Mouse (Mus musculus): ENCODE results near the gene Bcr. TPM values are rescaled to one million over a fixed set of nuclear protein-coding genes. Genes with fewer than 3 reads are reported as not detected.
A peak's percentile ranks its signal among the peaks of the same experiment; 100 is the strongest.

The Bcr gene
- total and polyA plus RNA-seq, 3 experiments = 7.3 to 10.0 (median 9.9) TPM

- Histone ChIP-seq H3K27ac (no peak overlapping the region; the same call in 1 of the 2 replicates), H3K36me3 (ENCODE audit: control insufficient read depth, insufficient read depth, low read length) (no peaks in the 10 kb centered on the region), H3K4me3 (no peak overlapping the region), H3K4me1 (ENCODE audit: control insufficient read depth, insufficient read depth, low read length) (peaks cover 12% of the 10 kb centered on the region), H3K79me2 (replicated peaks; ENCODE audit: control insufficient read depth, insufficient read depth, low read length) (no peaks in the 10 kb centered on the region), H3K27me3 (ENCODE audit: control insufficient read depth, insufficient read depth, low read length) (no peaks in the 10 kb centered on the region), H3K9ac (ENCODE audit: low read depth, low read length) (no peak overlapping the region)
- TF ChIP-seq POLR2A (IDR thresholded peaks at IDR 0.05; ENCODE audit: insufficient read depth, low read depth, low read length) = no peak
- TF ChIP-seq CTCF (IDR thresholded peaks at IDR 0.05) = no peak
- TF ChIP-seq EP300 (IDR thresholded peaks at IDR 0.05; ENCODE audit: insufficient read depth, low read depth, low read length) = peak; percentile 31; the same call in 1 of the 2 replicates
- WGBS = 57% methylated on average over 7 of the region's 7 CpGs
- peak; percentile 77 to 86 for DNase-seq
- intact Hi-C loops (cut with DNase I) = no loop called here
These were observed 68.9 kb downstream of the Bcr start for GRCm38 (mm10) chr10:75129283-75129710.

DNA sequence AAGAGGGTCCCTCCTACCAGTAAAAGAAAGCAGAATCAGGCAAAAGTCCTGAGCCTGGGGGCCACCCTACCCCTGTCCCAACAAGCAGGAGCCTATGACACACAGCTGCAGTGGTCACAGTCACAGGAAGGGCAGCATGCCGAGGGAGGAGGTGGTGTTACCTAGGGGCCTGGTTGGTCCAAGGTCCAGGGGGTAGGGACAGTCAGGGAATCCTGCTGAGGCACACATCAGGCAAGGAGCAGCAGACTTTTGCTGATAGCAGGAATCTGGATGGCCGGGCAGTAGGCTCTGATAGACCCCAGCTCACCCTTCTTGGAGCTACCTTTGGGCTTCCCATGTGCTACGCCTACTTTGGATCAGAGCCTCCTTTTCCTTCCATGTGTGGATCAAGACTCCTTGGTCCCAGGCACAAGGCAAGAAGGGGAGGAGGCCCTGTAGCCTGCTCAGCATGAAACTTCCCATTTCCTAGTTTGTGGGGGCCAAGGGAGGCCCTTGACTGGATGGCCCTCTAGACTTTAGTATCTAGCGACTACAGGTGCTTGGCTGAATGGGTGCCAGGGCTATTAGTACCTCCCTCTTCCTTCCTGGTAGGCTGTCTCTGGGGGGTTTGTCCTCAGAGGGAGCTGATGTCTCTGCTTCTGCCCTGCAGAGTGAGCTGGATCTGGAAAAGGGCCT lies 70.1 kb downstream of the Bcr start:
- WGBS = 64% methylated on average over 4 of the region's 4 CpGs
- no peaks in the 10 kb centered on the region for H3K36me3 ChIP-seq (ENCODE audit: control insufficient read depth, insufficient read depth, low read length)
- no peaks in the 10 kb centered on the region for H3K27me3 ChIP-seq (ENCODE audit: control insufficient read depth, insufficient read depth, low read length)
- no peaks in the 10 kb centered on the region for H3K79me2 ChIP-seq (replicated peaks; ENCODE audit: control insufficient read depth, insufficient read depth, low read length)
- no peak overlapping the region for H3K4me3 ChIP-seq
- no peak overlapping the region for H3K9ac ChIP-seq (ENCODE audit: low read depth, low read length)
- intact Hi-C loops (cut with DNase I) = loop anchor here (5.0 kb wide), 1 partner anchor 38 kb away; no protein-coding TSS in a partner anchor
- DNase-seq = no peak
- TF ChIP-seq EP300 (IDR thresholded peaks at IDR 0.05; ENCODE audit: insufficient read depth, low read depth, low read length) (no peak), POLR2A (IDR thresholded peaks at IDR 0.05; ENCODE audit: insufficient read depth, low read depth, low read length) (no peak), CTCF (IDR thresholded peaks at IDR 0.05) (no peak)
- H3K4me1 ChIP-seq (ENCODE audit: control insufficient read depth, insufficient read depth, low read length) = peaks cover 12% of the 10 kb centered on the region
- no peak overlapping the region for H3K27ac ChIP-seq

DNA sequence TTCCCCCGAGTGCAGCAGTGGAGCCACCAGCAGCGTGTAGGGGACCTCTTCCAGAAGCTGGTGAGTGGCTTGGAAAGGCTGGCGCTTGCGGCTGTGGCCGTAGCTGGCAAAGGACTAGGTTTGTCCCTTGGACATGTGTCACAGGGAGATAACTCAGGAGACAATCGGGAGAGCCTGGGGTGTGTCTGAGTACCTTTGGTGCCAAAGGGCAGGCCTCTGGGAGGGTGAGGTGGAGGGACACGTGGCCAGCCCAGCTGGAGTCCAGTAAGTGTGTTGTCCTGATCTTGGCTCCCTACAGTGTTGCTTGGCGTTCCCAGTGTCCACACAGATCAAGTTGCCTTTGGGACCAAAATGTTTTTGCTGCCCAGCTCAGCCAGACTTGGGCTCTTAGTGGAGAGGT lies 71.2 kb downstream of the Bcr start:
- Histone ChIP-seq H3K27me3 (ENCODE audit: control insufficient read depth, insufficient read depth, low read length) (no peaks in the 10 kb centered on the region), H3K36me3 (ENCODE audit: control insufficient read depth, insufficient read depth, low read length) (no peaks in the 10 kb centered on the region), H3K27ac (no peak overlapping the region), H3K4me3 (no peak overlapping the region), H3K79me2 (replicated peaks; ENCODE audit: control insufficient read depth, insufficient read depth, low read length) (no peaks in the 10 kb centered on the region), H3K4me1 (ENCODE audit: control insufficient read depth, insufficient read depth, low read length) (peaks cover 12% of the 10 kb centered on the region), H3K9ac (ENCODE audit: low read depth, low read length) (no peak overlapping the region)
- intact Hi-C loops (cut with DNase I) = loop anchor here (5.0 kb wide), 1 partner anchor 39 kb away; no protein-coding TSS in a partner anchor
- peak; percentile 80 for TF ChIP-seq EP300 (IDR thresholded peaks at IDR 0.05; ENCODE audit: insufficient read depth, low read depth, low read length)
- TF ChIP-seq POLR2A (IDR thresholded peaks at IDR 0.05; ENCODE audit: insufficient read depth, low read depth, low read length) = no peak
- DNase-seq = peak; percentile 60 to 81
- WGBS = 44% methylated on average over 8 of the region's 8 CpGs

DNA sequence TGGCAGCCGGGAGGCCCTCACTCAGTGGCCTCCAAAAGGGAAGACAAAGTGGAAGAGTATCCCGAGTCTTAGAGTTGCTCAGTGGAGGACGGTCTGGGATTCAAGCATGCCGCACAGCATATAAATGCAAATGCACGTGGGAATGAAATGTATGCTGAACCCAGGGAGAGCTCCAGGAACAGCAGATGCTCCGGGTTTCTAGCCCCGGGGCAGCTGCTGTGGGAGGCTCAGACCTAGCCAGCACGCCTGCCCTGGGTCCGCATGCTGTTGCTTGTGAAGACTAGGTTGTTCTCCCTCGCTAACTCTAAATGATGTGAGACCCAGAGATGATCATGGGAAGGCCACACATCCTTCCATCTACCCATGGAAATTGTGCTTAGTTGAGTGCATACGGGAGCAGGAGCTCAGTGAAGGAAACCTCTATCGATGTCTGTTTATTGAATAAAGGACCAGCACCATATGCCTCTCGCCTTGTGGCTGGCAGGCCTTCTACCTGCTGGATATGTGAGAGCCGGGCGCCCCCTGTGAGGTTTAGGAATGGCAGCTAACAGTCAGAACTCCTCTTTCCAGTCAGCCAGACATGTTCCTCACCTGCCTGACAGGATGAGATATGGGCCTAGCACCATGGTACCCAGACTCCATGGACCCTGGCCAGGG lies 74.6 kb downstream of the Bcr start:
- no peak overlapping the region for H3K9ac ChIP-seq (ENCODE audit: low read depth, low read length)
- H3K79me2 ChIP-seq (replicated peaks; ENCODE audit: control insufficient read depth, insufficient read depth, low read length) = no peaks in the 10 kb centered on the region
- H3K27ac ChIP-seq = no peak overlapping the region
- no peaks in the 10 kb centered on the region for H3K27me3 ChIP-seq (ENCODE audit: control insufficient read depth, insufficient read depth, low read length)
- H3K36me3 ChIP-seq (ENCODE audit: control insufficient read depth, insufficient read depth, low read length) = no peaks in the 10 kb centered on the region
- 98% methylated on average over 15 of the region's 15 CpGs for WGBS
- H3K4me3 ChIP-seq = no peak overlapping the region
- TF ChIP-seq EP300 (IDR thresholded peaks at IDR 0.05; ENCODE audit: insufficient read depth, low read depth, low read length) = no peak
- TF ChIP-seq POLR2A (IDR thresholded peaks at IDR 0.05; ENCODE audit: insufficient read depth, low read depth, low read length) = no peak
- TF ChIP-seq CTCF (IDR thresholded peaks at IDR 0.05) = no peak
- intact Hi-C loops (cut with DNase I) = loop anchor here (5.0 kb wide), 1 partner anchor 43 kb away; no protein-coding TSS in a partner anchor
- H3K4me1 ChIP-seq (ENCODE audit: control insufficient read depth, insufficient read depth, low read length) = peaks cover 10% of the 10 kb centered on the region
- DNase-seq = no peak

GRCm38 (mm10) chr10:75135518-75136162 lies 75.2 kb downstream of the Bcr start:
- H3K4me3 ChIP-seq = no peak overlapping the region
- no peak for DNase-seq
- H3K36me3 ChIP-seq (ENCODE audit: control insufficient read depth, insufficient read depth, low read length) = no peaks in the 10 kb centered on the region
- no peak for TF ChIP-seq EP300 (IDR thresholded peaks at IDR 0.05; ENCODE audit: insufficient read depth, low read depth, low read length)
- 95% methylated on average over 21 of the region's 21 CpGs for WGBS
- H3K79me2 ChIP-seq (replicated peaks; ENCODE audit: control insufficient read depth, insufficient read depth, low read length) = no peaks in the 10 kb centered on the region
- no peak overlapping the region for H3K27ac ChIP-seq
- no peak overlapping the region for H3K9ac ChIP-seq (ENCODE audit: low read depth, low read length)
- no peaks in the 10 kb centered on the region for H3K27me3 ChIP-seq (ENCODE audit: control insufficient read depth, insufficient read depth, low read length)
- intact Hi-C loops (cut with DNase I) = no loop called here
- peaks cover 9% of the 10 kb centered on the region for H3K4me1 ChIP-seq (ENCODE audit: control insufficient read depth, insufficient read depth, low read length)

GRCm38 (mm10) chr10:75137148-75137547 lies 76.8 kb downstream of the Bcr start:
- DNase-seq = no peak
- H3K9ac ChIP-seq (ENCODE audit: low read depth, low read length) = no peak overlapping the region
- H3K27me3 ChIP-seq (ENCODE audit: control insufficient read depth, insufficient read depth, low read length) = no peaks in the 10 kb centered on the region
- no peak overlapping the region for H3K27ac ChIP-seq
- intact Hi-C loops (cut with DNase I) = no loop called here
- no peaks in the 10 kb centered on the region for H3K36me3 ChIP-seq (ENCODE audit: control insufficient read depth, insufficient read depth, low read length)
- no peaks in the 10 kb centered on the region for H3K79me2 ChIP-seq (replicated peaks; ENCODE audit: control insufficient read depth, insufficient read depth, low read length)
- H3K4me3 ChIP-seq = no peak overlapping the region
- no peak for TF ChIP-seq POLR2A (IDR thresholded peaks at IDR 0.05; ENCODE audit: insufficient read depth, low read depth, low read length)
- TF ChIP-seq EP300 (IDR thresholded peaks at IDR 0.05; ENCODE audit: insufficient read depth, low read depth, low read length) = no peak
- TF ChIP-seq CTCF (IDR thresholded peaks at IDR 0.05) = peak; percentile 30
- WGBS = 77% methylated on average over 3 of the region's 3 CpGs
- peaks cover 2% of the 10 kb centered on the region; the same call in 1 of the 2 replicates for H3K4me1 ChIP-seq (ENCODE audit: control insufficient read depth, insufficient read depth, low read length)
